Mouse (Mus musculus) bone marrow, adult 2 months (tissue): ENCODE data around the gene Dcdc2a.

Experiments
- CTCF ChIP-seq: fragments of 200-500 bp; IDR thresholded peaks from 2 replicates; pipeline ENCODE4 v1.5.1; 2011; ENCODE audit warnings: low read length, control low read depth; ENCODE audit not compliant: control insufficient read depth, insufficient read depth
- POLR2A ChIP-seq: fragments of 200-500 bp; IDR thresholded peaks from 2 replicates; pipeline ENCODE4 v1.6.1; 2011; ENCODE audit warnings: low read depth, mild to moderate bottlenecking, control low read depth, low read length, borderline replicate concordance; ENCODE audit not compliant: control insufficient read depth

- TF ChIP-seq CTCF: no peak
- TF ChIP-seq POLR2A: no peak
These were observed 95.1 kb downstream of the Dcdc2a start for GRCm38 (mm10) chr13:25150861-25151260.
